Comparison of ENCODE assay signal across 14 mouse cellular contexts in genomic region chr12:33276028-33276427, GRCm38 (mm10).
A peak's percentile ranks its signal among the peaks of the same experiment; 100 is the strongest.
DNase-seq lines count a peak whose midpoint lies in the region.
"Had no signal": no experiment of that assay in that cellular context is flagged by ENCODE, and none has a peak within 500 bp of the region (broad histone marks: within the 10 kb centered on the region; RNA-seq: fewer than 3 reads in every experiment).

No protein-coding gene starts in this region.

- peak; percentile 37 for DNase-seq in adrenal gland, postnatal 10 days
- DNase-seq in adrenal gland, adult 18-20 months (ENCODE audit: low spot score in 2 of 2) = no peak
- DNase-seq in cerebellum, postnatal 14 days = peak; percentile 21 to 33
- no peak for DNase-seq in cerebellum, adult 18-20 months
- DNase-seq in layer of hippocampus, adult 11-12 months (ENCODE audit: low spot score) = peak; percentile 22
- no peak for DNase-seq in layer of hippocampus, postnatal 25 days (ENCODE audit: extremely low spot score in 1 of 2, low spot score in 1 of 2)
- peak; percentile 48 for DNase-seq in brain, adult 2 months (ENCODE audit: low read depth, low spot score)
- DNase-seq: adrenal gland, postnatal 14 days; B cell, adult 2 months; cerebellum, postnatal 36 days; gastrocnemius, postnatal 36 days; heart, adult 11 months; heart, postnatal 36 days; kidney, adult 2 months had no signal

Comparison
In these comparisons a context has a peak if more than half of its experiments do, and no peak if none do; other contexts are left out.
1. DNase-seq: peak in adrenal gland, postnatal 10 days (single experiment), cerebellum, postnatal 14 days (2 of 2), layer of hippocampus, adult 11-12 months (single experiment) and brain, adult 2 months (single experiment); none in adrenal gland, adult 18-20 months (0 of 2), cerebellum, adult 18-20 months (0 of 2) and layer of hippocampus, postnatal 25 days (0 of 2).